Mouse (Mus musculus) lung, postnatal 14 days (tissue): Measurements from ENCODE around the gene Gm12830.

Experiments
- DNase-seq: peaks from one replicate; pipeline ENCODE4 v3.0.0; 2021

Gm12830 gene

GRCm38 (mm10) chr4:114821567-114822192, at the start of gene Gm12830:
Gene Gm12830, plus strand, starts transcription at chr4:114821722.
- peak; percentile 34 for DNase-seq

GRCm38 (mm10) chr4:114773316-114773715, 48.2 kb upstream of the Gm12830 start:
- no peak for DNase-seq

DNA sequence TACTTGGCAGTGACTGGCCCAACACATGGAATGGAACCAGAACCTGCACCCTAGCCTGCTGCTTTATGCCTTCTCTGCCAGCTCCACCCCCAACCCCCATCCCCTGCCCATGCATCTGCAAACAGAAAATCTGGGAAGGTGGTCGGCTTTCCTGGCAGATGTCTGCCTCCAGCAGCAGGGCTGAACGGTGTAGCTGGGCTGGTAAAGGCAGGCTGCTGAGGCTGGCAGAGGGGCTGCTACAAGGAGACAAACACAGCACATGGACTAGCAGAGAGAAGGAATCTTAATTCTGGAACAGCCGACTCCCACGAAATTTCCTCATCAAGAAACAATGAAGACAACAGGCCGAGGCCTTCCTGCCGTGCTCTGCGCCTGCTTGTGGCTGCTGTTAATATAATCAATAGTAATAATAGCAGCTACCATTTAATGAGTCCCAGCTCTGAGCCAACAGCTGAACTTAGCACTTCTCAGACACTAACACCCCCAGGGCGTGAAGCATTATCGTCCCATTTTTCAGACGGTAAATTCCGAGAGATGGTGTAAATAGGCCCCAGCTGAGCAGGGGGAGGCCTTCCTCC, 43.8 kb upstream of the Gm12830 start:
- no peak for DNase-seq

GRCm38 (mm10) chr4:114778716-114779474, 42.6 kb upstream of the Gm12830 start:
- no peak for DNase-seq

GRCm38 (mm10) chr4:114779475-114779757, 42.1 kb upstream of the Gm12830 start:
- DNase-seq = no peak

DNA sequence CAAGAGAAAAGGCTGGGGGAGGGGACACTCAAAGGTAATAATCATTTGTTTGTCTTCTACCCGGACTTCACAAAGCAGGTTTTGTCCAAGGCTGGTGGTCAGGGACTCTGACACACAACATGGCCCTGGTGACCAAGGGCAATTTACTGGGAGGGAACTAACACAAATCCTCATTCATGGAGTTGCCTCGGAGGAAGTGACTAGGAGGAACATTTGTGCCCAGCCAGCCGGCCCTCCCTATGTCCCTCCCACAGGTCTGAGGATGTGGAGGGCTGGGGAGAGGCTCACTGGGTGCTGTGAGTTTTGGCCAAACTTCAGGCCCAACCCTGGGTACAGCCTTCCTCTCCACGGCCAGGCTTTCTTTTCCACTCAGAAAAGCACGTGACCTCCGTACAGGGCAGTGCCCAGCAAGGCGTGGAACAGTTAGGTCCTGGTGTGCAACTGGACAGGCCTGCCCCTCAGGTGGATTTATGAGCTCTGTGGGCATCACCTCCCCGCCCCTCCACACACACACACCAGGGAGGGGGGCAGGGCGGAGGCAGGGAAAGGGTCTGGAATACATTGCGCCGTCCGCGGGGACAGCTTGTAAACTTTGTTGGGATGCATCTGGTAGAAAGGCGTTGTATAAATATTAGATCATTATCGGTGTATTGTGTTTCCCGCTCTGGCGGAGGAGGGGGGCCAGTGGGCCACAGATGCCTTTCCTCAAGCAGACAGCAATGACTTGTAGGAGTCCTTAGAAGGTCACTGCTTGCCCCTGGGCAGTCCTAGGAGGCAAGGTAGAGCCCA, 41.6 kb upstream of the Gm12830 start:
- DNase-seq = peak; percentile 54

DNA sequence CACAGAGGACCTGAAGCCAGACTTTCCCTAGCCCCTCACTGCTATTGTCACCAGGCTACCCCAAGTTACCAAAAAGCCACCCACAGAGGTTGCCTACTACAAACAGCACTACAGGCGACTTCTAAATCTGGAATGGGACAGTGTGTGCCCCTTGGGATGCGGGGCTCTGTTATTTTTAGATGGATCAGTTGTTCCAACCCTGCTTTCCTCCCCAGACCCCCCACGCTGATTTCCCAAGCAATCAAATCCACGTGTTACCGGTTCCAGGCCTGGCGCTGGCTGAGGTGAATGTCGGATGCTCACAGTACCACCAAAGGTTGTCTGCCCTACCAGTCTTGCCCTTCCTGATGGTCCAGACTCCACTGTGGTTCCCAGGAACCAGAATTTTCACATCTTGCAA, 38.7 kb upstream of the Gm12830 start:
- no peak for DNase-seq

- DNase-seq = no peak
Measured at GRCm38 (mm10) chr4:114784735-114785134, 36.8 kb upstream of the Gm12830 start.

GRCm38 (mm10) chr4:114788856-114789255, 32.7 kb upstream of the Gm12830 start:
- DNase-seq = no peak

DNA sequence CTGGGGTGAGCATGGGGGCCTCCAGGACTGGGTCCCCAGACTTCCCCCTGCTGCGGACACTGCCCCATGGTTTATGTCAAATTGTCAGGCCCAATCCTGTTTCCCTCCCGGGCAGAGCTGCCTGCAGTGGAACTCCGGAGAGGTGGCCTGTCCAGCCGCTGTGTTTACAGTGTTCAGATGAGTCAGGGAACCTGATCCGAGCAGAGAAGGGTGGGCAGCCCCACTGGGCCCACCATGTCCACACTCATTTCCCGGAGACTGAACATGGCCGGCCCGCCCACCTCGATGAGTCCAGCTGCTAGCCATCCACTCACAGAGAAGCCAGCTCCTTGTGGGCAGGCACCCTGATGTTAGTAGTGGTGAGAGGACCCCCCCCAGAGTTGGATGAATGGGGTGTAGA, 29.9 kb upstream of the Gm12830 start:
- DNase-seq = no peak

GRCm38 (mm10) chr4:114793836-114794235, 27.7 kb upstream of the Gm12830 start:
- no peak for DNase-seq

DNA sequence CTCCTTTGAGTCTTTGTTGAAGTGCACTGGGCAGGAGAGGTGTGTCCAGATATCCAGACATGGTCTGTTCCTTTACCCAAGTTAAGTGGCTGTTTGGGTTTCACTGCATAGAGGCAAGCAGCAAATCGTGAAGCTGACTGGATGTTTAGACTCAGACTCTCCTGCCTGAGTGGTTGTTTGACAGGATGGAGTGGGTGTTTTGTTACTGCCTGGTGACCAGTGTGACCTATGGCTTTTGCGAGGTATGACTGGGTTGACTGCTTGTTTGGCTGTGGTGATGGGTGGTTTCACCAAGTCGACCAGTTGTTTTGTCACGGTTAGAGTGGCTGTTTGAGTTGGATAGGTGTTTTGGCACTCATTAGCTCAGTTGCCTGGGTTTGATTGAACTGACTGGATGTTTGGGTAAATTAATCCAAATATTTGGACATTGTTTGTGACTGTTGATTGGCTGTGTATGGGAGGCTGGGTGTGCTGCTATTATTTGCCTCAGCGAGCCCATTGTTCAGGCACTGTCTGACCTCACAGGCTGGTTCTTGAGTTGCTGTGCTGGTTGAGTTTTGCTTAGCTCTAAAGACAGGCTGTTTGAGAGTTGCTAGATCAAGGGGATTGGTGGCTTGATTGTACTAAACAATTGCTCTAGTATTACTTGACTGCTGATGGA, 24.1 kb upstream of the Gm12830 start:
- DNase-seq = peak; percentile 2

GRCm38 (mm10) chr4:114798041-114798624, 23.4 kb upstream of the Gm12830 start:
- DNase-seq = no peak

- no peak for DNase-seq
Measured at GRCm38 (mm10) chr4:114804096-114804495, 17.4 kb upstream of the Gm12830 start.

GRCm38 (mm10) chr4:114818963-114819702, 2.4 kb upstream of the Gm12830 start:
- DNase-seq = no peak

- no peak for DNase-seq
Measured at GRCm38 (mm10) chr4:114834770-114835581, 13.5 kb downstream of the Gm12830 start.

DNA sequence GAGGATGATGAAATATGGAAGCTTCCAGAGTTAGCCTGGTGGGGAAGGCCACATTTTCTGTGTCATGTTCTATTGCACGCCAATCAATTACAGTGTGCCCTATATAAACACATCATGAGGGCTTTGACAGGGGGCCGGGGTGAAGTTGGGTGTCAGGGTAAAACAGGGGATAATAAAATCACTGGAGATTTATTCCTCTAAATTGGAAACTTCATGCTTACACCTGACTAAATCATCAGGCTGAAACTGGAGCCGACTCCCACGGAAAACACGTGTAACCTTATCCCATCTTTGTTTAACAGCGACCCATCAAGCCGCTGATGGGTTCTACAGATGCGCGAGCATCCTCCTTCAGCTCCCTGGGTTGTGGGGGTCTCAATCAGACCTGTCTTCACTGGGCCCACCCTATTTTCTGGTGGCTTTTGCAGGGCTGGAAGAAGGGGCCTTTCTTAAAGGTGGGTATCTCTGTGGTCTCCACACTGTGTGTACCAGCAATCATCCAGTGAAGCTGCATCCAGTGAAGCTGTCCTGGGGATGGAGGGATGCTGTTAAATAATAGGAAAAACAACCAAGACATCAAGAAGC, 19.9 kb downstream of the Gm12830 start:
- no peak for DNase-seq

- no peak for DNase-seq
Measured at GRCm38 (mm10) chr4:114842376-114842960, 20.9 kb downstream of the Gm12830 start.

GRCm38 (mm10) chr4:114843097-114843721, 21.7 kb downstream of the Gm12830 start:
- no peak for DNase-seq

GRCm38 (mm10) chr4:114844600-114844999, 23.1 kb downstream of the Gm12830 start:
- DNase-seq = no peak
